Mouse (Mus musculus): Measurements from ENCODE around the gene Whrn. TPM values are rescaled to one million over a fixed set of nuclear protein-coding genes. Genes with fewer than 3 reads are reported as not detected.
A peak's percentile ranks its signal among the peaks of the same experiment; 100 is the strongest.

The Whrn gene
- polyA plus RNA-seq, 1 experiment from 2014 or later = 10.4 TPM

DNA sequence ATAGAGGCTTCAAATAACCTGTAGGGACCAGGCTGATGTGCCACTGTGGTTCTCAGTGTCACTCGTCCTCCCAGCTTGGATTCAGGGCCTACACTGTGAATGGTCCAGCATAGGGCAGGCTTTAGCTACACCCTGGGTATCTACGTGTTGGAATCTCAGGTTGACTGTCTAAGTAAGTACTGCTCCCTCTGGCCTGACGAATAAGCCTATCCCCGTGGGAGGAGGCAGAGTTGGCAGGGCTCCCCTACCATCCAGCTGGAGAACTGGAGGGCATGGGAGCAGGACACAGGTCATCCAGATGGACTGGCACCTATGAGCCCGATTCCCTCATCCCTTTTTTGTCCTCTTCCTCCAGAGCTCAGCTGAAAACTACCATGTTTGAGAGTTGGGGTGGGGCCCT lies 57.8 kb downstream of the Whrn start:
- WGBS = 71% methylated on average over 5 of the region's 5 CpGs

DNA sequence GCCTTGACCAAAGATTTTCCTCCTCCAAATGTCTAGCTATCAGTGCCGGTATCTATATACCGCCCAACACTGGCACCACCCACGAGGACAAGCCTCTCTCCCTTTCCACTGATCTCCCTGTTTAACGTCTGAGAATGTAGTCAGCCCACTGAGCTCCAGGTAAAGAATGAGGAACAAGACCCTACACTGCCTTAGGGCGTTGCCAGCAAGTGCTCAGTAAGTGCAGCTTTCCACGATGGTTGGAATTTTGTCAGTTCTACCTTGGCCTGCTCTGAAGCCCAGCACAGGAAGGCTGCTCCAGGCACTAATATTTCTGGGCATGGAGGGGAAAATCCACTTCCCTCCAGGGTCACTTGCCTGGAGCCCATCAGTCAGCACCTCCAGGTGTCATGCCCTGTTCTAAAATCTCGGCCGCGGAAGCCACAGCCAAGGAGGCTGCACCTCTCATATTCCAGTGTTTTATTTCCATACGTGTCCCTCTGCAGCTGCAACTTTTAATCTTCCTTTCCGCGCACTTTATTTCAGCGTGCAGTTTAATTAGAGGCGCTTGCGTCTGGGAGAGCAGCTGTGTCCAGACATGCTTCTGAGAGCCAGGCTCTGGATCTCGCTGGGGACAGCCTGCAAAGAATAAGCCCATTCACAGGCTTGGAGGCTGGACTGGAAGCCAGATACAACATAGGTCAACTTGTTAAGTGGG lies 58.5 kb downstream of the Whrn start:
- Histone ChIP-seq H3K9me3 (peaks cover 5% of the 10 kb centered on the region; the same call in 1 of the 2 replicates), H3K27ac (peak overlapping the region; percentile 91), H3K4me1 (peaks cover 55% of the 10 kb centered on the region), H3K36me3 (peaks cover 23% of the 10 kb centered on the region), H3K9ac (no peak overlapping the region), H3K4me2 (replicated peaks) (peak overlapping the region; percentile 30), H3K4me3 (no peak overlapping the region), H3K27me3 (no peaks in the 10 kb centered on the region)
- peak; percentile 83 for ATAC-seq (ENCODE audit: low FRiP score, low read depth)
- WGBS = 29% methylated on average over 16 of the region's 16 CpGs

More for the DNA sequence above, 57.8 kb downstream of the Whrn start:
- H3K27me3 ChIP-seq = no peaks in the 10 kb centered on the region
- peaks cover 12% of the 10 kb centered on the region for H3K9me3 ChIP-seq
- H3K4me2 ChIP-seq (replicated peaks) = peak overlapping the region; percentile 30; the same call in 1 of the 2 replicates
- H3K4me1 ChIP-seq = peaks cover 55% of the 10 kb centered on the region
- no peak overlapping the region for H3K9ac ChIP-seq
- H3K4me3 ChIP-seq = no peak overlapping the region
- peaks cover 19% of the 10 kb centered on the region for H3K36me3 ChIP-seq
- H3K27ac ChIP-seq = peak overlapping the region; percentile 91
- ATAC-seq (ENCODE audit: low FRiP score, low read depth) = no peak; the same call in 1 of the 2 replicates

DNA sequence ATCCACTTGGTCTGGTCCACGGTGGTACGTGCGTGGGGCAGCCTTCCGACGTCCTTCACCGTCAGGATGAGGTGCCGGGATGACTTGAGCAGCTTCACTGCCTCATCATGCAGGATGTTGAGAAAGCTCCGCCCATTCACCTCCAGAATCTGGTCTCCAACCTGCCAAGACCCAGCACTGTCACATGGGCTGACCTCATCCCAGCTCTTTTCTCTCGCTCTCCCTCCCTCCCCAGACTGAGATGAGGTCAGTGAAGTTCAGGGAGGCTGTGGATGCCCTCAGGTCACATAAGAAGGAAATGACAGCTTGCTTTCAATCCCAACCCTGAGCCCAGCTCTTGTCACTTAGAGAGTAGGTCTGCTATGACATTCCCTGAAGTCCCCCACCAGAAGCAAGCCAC lies 60.4 kb downstream of the Whrn start:
- ATAC-seq (ENCODE audit: low FRiP score, low read depth) = no peak

DNA sequence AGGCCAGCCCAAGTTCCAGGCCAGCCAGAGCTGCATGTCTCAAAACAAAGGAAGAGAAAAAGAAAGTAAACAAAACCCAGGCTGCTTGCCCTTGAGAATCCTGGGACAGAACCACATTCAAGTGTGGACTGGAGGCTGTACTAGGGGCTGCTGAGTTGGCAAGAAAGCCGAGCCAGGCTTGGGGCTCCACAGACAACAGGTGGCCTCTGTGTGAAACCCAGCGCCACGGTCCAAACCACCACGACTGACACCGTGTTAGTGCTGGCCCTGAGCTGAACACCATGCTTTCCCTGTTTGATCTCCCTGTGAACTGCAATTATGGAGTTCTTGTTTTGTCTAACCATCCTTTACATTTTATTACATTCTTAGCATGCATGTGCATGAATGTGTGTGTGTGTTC lies 64.7 kb downstream of the Whrn start:
- Histone ChIP-seq H3K9me3 (no peaks in the 10 kb centered on the region), H3K27me3 (no peaks in the 10 kb centered on the region), H3K27ac (no peak overlapping the region), H3K36me3 (peaks cover 35% of the 10 kb centered on the region), H3K4me3 (no peak overlapping the region), H3K9ac (no peak overlapping the region), H3K4me1 (peaks cover 36% of the 10 kb centered on the region), H3K4me2 (replicated peaks) (no peak overlapping the region)
- WGBS = 56% methylated on average over 5 of the region's 5 CpGs
- ATAC-seq (ENCODE audit: low FRiP score, low read depth) = peak; percentile 29; the same call in 1 of the 2 replicates

More for the DNA sequence above, 60.4 kb downstream of the Whrn start:
- Histone ChIP-seq H3K4me3 (no peak overlapping the region), H3K27me3 (no peaks in the 10 kb centered on the region), H3K9me3 (peaks cover 5% of the 10 kb centered on the region; the same call in 1 of the 2 replicates), H3K27ac (no peak overlapping the region), H3K9ac (no peak overlapping the region), H3K4me1 (peaks cover 51% of the 10 kb centered on the region), H3K36me3 (peaks cover 31% of the 10 kb centered on the region), H3K4me2 (replicated peaks) (no peak overlapping the region)
- 82% methylated on average over 9 of the region's 9 CpGs for WGBS

DNA sequence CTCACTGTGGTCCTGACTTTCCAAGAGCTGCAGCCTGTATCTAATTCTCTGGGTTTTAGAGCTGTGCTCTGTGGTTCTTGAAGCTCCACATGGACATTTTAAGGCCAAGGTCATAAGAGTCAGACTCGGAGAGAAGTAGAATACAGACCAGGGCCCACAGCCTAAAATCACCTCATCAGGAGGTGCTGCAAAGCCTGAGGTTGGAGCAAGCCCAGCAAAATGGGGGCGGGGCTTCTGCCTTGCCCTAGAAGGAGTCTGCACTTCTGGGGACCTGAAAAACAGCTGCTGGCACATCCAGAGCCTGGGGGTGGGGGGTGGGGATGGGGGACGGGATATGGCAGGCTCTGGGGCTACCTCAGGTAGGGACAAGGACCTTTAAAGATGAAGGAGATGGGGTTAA lies 65.4 kb downstream of the Whrn start:
- peaks cover 28% of the 10 kb centered on the region for H3K4me1 ChIP-seq
- no peak overlapping the region for H3K27ac ChIP-seq
- no peak overlapping the region for H3K4me2 ChIP-seq (replicated peaks)
- no peak for ATAC-seq (ENCODE audit: low FRiP score, low read depth)
- 35% methylated on average over 3 of the region's 3 CpGs for WGBS
- no peak overlapping the region for H3K9ac ChIP-seq
- H3K27me3 ChIP-seq = no peaks in the 10 kb centered on the region
- H3K36me3 ChIP-seq = peaks cover 35% of the 10 kb centered on the region
- H3K4me3 ChIP-seq = no peak overlapping the region
- H3K9me3 ChIP-seq = no peaks in the 10 kb centered on the region

DNA sequence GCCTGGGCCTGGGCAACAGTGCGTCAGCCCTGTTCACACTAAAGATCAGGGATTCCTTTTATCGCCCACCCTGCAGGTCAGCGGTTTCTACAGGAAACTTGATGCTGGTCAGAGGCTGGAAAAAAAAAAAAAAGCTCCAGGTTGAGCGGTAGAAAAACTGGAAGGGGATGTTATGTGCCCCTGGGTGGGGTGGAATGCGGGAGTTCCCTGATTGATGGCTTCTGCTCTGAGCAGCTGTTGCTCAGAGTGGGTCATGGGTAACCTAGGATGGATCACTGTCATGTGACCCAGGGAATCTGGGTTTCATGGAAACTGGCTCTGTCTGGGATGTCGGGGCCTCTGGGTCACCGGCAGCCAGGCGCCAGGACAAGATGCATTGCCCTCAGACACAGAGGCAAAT lies 69.5 kb downstream of the Whrn start:
- no peak overlapping the region for H3K27ac ChIP-seq
- no peaks in the 10 kb centered on the region for H3K9me3 ChIP-seq
- H3K27me3 ChIP-seq = no peaks in the 10 kb centered on the region
- H3K9ac ChIP-seq = no peak overlapping the region
- peaks cover 26% of the 10 kb centered on the region for H3K4me1 ChIP-seq
- no peak overlapping the region for H3K4me3 ChIP-seq
- no peak overlapping the region for H3K4me2 ChIP-seq (replicated peaks)
- H3K36me3 ChIP-seq = peaks cover 9% of the 10 kb centered on the region; the same call in 1 of the 2 replicates
- ATAC-seq (ENCODE audit: low FRiP score, low read depth) = 0 out of 2 replicates have a peak, but pooled peaks have one; percentile 38
- 44% methylated on average over 8 of the region's 8 CpGs for WGBS

DNA sequence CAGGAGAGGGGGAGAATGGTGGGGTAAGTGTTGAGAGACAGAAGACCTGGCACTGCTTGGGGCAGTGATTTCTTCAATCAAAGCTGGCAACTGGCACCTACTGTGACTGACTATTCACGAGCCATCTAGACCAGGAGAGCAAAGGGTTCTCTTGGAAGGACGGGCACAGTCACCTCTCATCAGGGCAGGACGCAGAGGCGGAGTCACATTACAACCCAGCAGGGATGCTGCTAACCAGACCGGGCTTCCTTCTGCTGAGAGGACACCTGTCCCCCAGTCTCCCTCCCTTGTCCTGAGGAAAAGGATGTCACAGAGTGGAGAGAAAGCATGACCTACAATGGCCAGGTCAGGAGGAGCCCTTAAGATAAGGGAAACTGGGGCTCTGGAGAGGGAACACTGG lies 72.0 kb downstream of the Whrn start:
- peaks cover 9% of the 10 kb centered on the region; the same call in 1 of the 2 replicates for H3K36me3 ChIP-seq
- no peaks in the 10 kb centered on the region for H3K27me3 ChIP-seq
- ATAC-seq (ENCODE audit: low FRiP score, low read depth) = no peak
- H3K9ac ChIP-seq = no peak overlapping the region
- H3K4me2 ChIP-seq (replicated peaks) = no peak overlapping the region
- 22% methylated on average over 5 of the region's 5 CpGs for WGBS
- H3K27ac ChIP-seq = no peak overlapping the region
- H3K4me3 ChIP-seq = no peak overlapping the region
- H3K4me1 ChIP-seq = peaks cover 18% of the 10 kb centered on the region
- no peaks in the 10 kb centered on the region for H3K9me3 ChIP-seq

DNA sequence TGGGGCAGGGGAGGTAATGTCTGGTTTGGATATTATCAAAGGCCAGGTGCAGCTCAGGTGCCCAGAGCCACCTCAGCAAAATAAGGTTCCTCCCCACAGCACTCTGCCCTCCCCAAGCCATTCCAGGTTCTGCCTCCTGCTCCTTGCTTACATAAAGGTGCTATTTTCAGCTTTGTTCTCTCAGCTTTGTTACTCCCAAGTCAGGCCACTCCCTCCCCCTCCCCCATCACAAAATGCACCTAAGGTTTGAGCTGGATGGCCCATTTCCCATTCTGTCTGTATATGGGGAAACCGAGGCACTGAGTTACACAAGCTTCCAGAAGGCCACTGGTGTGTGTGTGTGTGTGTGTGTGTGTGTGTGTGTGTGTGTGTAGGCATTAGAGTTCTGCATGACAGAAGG lies 72.6 kb downstream of the Whrn start:
- H3K4me2 ChIP-seq (replicated peaks) = no peak overlapping the region
- H3K27ac ChIP-seq = no peak overlapping the region
- no peaks in the 10 kb centered on the region for H3K9me3 ChIP-seq
- ATAC-seq (ENCODE audit: low FRiP score, low read depth) = no peak
- peaks cover 9% of the 10 kb centered on the region; the same call in 1 of the 2 replicates for H3K36me3 ChIP-seq
- H3K4me1 ChIP-seq = peaks cover 18% of the 10 kb centered on the region
- no peak overlapping the region for H3K9ac ChIP-seq
- H3K4me3 ChIP-seq = no peak overlapping the region
- no peaks in the 10 kb centered on the region for H3K27me3 ChIP-seq
- 64% methylated on average over 1 of the region's 1 CpGs for WGBS

DNA sequence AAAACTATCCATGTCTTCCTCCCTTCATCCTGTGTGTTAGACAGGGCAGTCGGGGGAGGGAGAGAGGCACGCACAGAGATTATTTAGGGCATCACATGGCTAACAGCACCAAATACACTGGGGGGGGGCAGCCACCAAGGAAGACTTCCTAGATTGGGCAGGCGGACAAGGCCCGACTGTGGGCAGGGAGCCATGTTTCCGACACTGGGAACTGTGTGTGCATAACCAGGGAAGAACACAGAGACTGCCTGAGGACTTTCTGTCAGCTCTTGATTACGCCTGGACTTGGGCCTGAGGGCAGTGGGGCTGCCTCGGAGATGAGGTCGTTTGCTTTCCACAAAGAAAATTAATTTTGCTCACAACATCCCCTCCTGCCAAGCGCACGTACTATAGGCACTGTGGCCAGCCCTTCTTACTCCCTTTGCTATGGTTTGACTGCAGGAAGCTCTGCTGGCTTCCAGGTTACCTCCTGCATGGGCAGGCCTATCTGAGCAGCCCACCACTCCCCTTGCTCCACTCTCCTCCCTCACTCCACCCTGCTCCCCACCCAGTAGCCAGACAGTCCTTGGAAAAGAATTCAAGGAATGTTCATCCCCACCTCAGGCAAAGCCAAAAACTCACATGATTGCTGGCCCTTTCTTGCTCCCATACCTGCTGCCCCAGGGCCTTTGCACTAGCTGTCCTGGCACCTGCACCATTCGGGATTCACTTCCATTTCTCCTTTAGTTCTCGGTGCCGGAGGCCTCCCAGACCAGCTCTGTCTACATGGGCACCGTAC lies 75.5 kb downstream of the Whrn start:
- no peak overlapping the region for H3K27ac ChIP-seq
- no peak for ATAC-seq (ENCODE audit: low FRiP score, low read depth)

DNA sequence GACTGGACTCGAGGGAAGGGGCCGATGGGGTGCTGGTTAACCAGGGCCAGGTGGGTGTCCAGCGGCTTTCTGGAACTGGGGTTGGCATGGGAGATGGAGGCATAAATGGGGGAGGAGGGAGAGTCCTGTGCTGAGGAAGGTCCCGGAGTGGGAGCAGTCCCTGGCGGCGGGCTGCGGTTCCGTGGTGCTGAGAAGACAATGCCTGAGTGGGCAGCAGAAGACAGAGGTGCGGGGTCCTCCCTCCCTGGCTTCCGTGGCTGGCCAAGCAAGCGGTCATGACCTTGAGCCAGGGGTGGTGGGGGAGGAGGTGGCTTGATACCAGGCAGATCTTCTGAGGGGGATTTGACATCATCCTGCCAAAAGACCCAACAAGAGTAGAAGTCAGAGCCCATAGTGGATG lies 77.5 kb downstream of the Whrn start:
- H3K36me3 ChIP-seq = peaks cover 10% of the 10 kb centered on the region; the same call in 1 of the 2 replicates
- peaks cover 24% of the 10 kb centered on the region for H3K4me1 ChIP-seq
- H3K9me3 ChIP-seq = no peaks in the 10 kb centered on the region
- H3K4me2 ChIP-seq (replicated peaks) = no peak overlapping the region
- ATAC-seq (ENCODE audit: low FRiP score, low read depth) = no peak
- no peak overlapping the region for H3K27ac ChIP-seq
- no peaks in the 10 kb centered on the region for H3K27me3 ChIP-seq
- H3K9ac ChIP-seq = no peak overlapping the region
- WGBS = 88% methylated on average over 11 of the region's 11 CpGs
- no peak overlapping the region for H3K4me3 ChIP-seq

More for the DNA sequence above, 75.5 kb downstream of the Whrn start:
- Histone ChIP-seq H3K36me3 (peaks cover 10% of the 10 kb centered on the region; the same call in 1 of the 2 replicates), H3K9me3 (no peaks in the 10 kb centered on the region), H3K4me3 (no peak overlapping the region), H3K9ac (no peak overlapping the region), H3K4me1 (peaks cover 17% of the 10 kb centered on the region), H3K27me3 (no peaks in the 10 kb centered on the region), H3K4me2 (replicated peaks) (no peak overlapping the region)
- WGBS = 66% methylated on average over 14 of the region's 14 CpGs

DNA sequence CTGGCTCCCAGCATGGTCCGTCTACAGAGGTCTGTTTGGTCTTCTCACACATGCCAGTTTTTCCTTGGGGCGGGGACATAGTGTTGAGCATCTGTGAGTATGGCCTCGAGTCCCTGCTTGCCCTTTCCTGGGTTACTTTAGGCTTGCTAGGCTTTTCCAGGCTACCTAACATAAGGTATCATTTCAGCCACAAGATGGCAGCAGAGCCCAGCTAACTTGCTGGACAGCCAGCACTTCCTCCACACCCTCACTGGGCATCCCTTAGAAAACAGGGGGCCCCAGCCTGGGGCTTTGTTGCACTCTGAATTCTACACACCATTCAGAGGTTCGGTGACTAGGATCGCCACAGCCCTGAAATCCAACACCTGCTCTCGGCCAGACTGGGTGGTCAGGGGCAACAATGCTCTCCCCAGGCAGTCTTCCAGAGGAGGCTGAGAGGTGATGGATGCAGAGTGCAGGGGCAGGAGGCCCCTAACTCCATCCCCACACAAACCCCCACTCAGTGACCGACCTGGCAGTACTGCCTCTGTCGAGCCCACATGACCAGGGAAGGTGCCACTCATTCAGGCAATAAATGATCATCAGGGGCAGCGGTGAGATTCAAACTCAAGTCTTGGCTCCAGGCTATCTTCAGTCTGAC lies 78.4 kb downstream of the Whrn start:
- Histone ChIP-seq H3K9ac (no peak overlapping the region), H3K9me3 (no peaks in the 10 kb centered on the region), H3K4me2 (replicated peaks) (no peak overlapping the region), H3K27ac (no peak overlapping the region), H3K36me3 (peaks cover 10% of the 10 kb centered on the region; the same call in 1 of the 2 replicates), H3K4me3 (no peak overlapping the region), H3K27me3 (no peaks in the 10 kb centered on the region), H3K4me1 (peaks cover 24% of the 10 kb centered on the region)
- ATAC-seq (ENCODE audit: low FRiP score, low read depth) = peak; percentile 49
- WGBS = 18% methylated on average over 9 of the region's 9 CpGs

DNA sequence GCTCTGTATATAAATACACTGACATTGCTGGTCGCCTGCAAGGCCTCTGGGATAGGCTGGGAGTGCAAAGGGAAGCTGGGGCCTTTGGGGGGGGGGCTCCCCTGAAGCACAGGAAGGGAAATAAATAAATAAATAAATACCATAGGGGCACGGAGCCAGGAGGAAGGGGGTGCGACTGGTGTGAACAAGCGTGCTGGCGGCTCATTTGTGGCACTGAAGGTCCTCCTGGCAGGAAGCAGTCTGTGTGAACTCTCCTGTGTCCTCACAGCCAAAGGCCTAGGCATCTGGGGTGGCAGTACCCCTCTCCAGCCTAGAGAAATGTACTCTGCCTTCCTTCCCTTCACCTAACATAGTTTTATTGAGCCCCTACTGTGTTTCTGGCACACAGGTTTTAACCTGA lies 80.8 kb downstream of the Whrn start:
- Histone ChIP-seq H3K27ac (no peak overlapping the region), H3K4me1 (peaks cover 17% of the 10 kb centered on the region), H3K4me2 (replicated peaks) (no peak overlapping the region), H3K9me3 (no peaks in the 10 kb centered on the region), H3K36me3 (peaks cover 10% of the 10 kb centered on the region; the same call in 1 of the 2 replicates), H3K9ac (no peak overlapping the region), H3K4me3 (no peak overlapping the region), H3K27me3 (no peaks in the 10 kb centered on the region)
- ATAC-seq (ENCODE audit: low FRiP score, low read depth) = no peak
- WGBS = 72% methylated on average over 5 of the region's 5 CpGs

All from limb, embryonic 13.5 days (tissue).